Mouse (Mus musculus) urinary bladder, adult 18-20 months (tissue): ENCODE results near the gene Samt4.
"Not testable (repeated sequence)": the region's sequence is repeated elsewhere in the genome, so short reads cannot be mapped to it uniquely, and the experiment has no call there.

ENCODE experiments used
- DNase-seq, 2 experiments: peaks; one replicate each; pipeline ENCODE4 v3.0.0; 2022; ENCODE audit warnings: low spot score in 2 of 2, mixed read lengths in 2 of 2

The Samt4 gene

GRCm38 (mm10) chrX:154481702-154482101 lies at the start of gene Samt4:
Gene Samt4, plus strand, starts transcription at chrX:154482002.
- no peak for DNase-seq

- DNase-seq: not testable (repeated sequence)
Measured at GRCm38 (mm10) chrX:154443696-154444095, 38.1 kb upstream of the Samt4 start.

GRCm38 (mm10) chrX:154468386-154468785 lies 13.4 kb upstream of the Samt4 start:
- DNase-seq: not testable (repeated sequence)
